Mouse (Mus musculus) MN1 (cell line): ENCODE data around the gene Cblc.

ENCODE experiments used
- DNase-seq: peaks from one replicate; pipeline ENCODE4 v3.0.0-alpha.2; 2016; ENCODE audit warnings: low spot score

Cblc gene

DNA sequence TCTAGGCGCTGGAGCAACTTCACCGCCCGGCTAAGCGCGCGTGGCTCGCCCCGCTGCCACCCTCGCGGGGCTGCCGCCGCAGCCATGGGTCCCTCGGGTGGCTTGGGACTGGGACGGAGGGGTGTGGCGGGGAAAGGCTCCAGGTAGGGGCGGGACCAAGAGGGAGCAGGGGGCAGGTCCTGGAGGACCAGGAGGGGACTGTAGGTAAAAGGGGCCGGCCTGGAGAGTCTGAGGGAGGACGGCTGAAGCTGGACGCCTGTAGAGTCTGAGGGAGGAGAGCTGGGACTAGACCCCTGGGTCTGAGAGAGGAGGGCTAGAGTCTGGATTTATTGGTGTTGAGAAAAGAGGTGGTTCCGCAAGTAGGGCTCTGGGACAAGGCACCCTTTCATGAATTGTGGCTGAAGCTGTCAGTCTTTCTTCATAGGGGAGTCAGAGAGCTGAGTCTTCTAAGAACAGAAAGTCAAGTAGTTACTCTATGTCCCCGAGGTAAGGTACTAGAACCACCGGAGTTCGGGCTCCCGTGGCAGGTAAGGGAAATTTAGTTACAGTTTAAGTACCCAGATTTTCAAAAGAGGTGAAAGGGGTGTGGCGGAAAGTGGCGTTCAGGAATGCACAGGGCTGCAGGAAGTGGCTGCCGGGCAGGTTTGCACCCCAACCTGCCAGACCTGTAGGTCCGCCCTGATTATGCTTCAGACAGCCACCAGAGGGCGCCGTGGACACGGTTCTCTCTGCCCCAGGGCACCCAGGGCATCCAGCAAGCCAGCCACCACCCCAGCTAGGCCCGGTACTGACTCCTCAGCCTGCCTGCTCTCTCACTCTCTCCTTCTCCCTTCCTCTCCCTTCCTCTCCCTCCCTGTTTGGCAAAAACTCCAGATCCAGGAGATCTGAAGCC, at the start of gene Cblc:
TSS of gene Cblc (minus strand) at position 113 of the 892 bp plus-strand sequence.
- DNase-seq: peak; percentile 51

DNA sequence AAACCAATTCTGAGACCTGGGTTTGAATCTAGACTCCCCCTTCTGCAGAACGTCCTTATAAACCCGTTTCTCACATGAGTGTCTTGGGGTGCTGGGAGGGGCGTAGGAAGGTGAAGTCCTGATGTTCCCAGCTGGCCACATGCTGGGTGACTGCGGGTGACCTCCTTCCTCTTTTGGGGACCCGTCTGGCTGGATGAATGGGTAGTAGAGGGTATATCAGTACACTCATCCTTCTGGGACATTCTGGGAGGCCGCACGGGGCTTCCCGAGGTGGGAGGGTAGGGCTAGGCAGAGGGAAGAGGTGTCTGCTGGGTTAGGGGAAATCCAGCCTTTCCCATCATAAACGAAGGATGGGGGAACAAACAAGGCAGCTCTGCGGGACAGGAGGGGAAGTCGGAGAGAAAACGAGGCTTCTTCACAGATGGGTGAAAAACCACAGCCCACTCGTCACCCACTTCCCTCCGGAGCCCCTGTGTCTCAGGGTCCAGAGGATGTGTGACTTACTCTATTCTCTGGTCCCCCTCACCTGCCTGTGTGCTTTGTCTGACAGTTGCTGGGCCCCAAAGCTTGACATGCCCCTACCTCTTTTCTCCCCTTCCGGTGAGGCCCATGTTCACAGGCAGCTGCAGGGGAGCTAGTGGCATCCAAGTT, 48.0 kb upstream of the Cblc start:
- no peak for DNase-seq

GRCm38 (mm10) chr7:19843561-19843960, 47.0 kb upstream of the Cblc start:
- DNase-seq: no peak

DNA sequence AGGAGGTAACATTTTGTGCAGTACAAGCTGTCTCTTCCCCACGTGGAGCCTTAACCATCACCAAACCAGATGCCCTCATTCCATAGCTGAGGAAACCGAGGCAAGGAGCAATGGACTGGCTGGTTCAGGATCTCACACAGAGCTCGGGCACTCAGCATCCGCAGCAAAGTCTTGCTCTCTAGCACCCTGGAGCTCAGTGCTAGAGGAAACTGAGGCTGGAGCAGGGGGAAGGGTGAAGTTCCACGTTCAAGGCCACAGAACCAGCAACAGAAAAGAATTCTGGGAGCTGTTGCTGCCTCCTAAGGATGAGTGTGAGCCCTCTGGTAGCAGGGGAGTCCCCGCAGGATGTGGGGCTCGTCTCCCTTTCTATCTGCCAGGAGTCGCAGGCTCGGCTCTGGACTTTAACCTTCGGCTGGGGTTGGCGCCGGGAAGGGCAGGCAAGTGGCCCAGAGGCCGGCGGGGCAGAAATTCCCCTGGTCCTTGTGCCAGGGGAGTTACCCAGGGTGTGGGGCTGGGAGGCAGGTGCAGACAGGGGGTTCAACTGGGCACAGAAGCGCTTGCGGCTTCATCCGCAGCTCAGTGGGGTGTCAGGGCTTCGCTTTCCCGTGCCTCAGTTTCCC, 46.4 kb upstream of the Cblc start:
- no peak for DNase-seq

DNA sequence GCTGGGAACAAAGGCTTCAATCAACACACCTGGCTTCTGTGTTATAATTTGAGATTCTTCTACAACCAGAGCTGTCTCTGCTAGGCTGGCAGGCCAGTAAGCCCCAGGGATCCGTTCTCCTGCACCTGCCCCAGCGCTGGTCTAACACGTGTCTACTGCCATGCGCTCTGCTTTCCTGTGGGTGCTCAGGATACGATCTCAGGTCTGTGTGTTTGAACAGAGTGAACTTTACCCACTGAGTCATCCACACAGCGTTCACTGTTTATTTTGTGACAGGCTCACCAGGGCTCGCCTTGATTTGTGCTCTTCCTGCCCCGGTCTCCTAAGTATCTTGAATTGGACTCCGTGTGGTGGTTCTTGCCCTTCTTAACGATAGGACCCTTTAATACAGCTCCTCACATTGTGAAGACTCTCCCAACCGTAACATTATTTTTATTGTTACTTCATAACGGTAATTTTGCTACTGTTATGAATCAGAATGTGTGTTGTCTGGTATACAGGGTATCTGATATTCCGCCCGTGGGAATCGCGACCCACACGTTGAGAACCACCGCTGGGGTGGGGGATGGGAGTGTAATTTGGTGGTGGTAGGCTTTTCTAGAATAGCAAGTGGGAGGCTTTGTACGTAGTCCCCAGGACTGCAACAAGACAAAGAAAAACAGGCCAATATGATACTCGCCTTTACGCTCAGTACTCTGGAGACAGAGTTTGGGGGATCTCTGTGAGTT, 45.2 kb upstream of the Cblc start:
- DNase-seq: no peak

DNA sequence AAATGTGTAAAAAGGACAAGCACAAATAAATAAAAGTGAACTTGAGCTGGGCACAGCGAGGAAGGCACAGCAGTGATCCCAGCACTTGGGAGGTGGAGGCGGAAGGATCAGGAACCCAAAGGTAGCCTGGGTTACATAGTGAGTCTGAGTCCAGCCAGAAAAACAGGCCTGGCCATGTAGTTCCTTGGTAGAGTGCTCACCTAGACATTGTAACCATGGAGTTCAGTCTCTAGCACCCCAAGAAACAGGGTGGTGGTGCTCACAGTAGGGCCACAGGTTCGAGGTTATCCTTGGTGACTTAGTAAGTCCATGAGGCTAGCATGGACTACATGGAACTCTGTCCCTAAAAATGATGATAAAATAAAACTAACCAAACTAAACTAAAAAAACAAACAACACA, 44.3 kb upstream of the Cblc start:
- DNase-seq: no peak

GRCm38 (mm10) chr7:19840371-19840770, 43.8 kb upstream of the Cblc start:
- no peak for DNase-seq

DNA sequence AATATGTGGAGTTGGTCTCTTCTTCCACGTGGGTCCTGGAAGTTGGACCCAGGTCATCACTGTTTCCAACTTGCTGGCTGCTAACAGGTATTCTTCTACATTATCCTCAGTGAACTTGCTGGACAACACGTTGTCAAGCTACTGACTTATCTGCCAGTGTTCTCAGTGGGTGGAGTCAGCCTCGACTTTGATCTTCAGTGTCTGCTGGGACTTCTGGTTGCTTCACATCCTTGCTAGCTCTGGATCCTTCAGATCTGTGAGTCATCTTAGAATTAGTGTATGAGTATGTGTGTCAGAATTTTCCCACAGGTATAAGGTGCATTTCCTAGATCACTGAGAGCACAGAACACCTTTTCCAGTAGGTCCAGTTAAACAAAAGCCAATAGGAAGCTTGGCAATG, 40.2 kb upstream of the Cblc start:
- DNase-seq: no peak

GRCm38 (mm10) chr7:19834055-19834454, 37.4 kb upstream of the Cblc start:
- DNase-seq: no peak

DNA sequence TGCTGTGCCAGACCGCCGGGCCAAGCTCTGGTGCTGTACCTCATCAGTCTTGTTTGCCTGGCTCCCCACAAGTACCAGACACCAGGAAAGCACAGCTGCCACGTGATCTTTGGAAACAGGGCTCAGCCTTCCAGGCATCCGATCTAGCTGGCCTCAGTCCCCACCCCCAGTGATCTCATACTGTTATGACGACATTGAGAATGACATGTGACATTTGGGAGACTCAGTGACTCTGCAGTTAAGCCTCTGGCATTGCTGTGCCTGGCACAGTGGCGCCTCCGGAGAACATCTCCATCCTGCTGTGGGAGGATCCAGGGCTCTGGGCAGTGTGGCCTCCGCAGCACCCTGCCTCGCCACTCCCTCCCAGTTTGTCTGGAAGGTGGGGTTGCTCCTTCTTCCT, 35.2 kb upstream of the Cblc start:
- peak; percentile 79 for DNase-seq

DNA sequence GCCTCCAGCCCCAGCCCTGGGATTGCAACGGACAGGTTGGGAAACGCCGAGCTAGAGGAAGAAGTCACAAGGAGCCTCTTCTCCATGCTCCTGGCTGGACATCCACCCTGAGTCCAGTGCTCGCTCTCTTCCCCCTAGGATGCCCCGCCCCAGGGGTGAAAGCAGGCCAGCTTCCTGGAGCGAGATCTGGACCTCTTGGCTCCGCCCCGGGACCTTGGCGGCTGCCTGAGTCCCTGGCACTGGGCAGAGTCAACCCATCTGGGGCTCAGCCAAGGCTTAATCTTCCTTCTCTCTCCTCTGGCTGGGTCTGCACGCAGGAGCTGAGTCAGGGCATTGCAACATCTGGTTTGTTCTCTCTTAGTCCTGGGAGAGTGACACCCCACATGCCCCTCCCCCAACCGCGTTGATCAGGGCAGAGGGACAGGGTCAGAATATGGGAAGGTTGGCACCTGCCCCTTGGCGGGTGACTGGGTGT, 34.1 kb upstream of the Cblc start:
- peak; percentile 82 for DNase-seq

DNA sequence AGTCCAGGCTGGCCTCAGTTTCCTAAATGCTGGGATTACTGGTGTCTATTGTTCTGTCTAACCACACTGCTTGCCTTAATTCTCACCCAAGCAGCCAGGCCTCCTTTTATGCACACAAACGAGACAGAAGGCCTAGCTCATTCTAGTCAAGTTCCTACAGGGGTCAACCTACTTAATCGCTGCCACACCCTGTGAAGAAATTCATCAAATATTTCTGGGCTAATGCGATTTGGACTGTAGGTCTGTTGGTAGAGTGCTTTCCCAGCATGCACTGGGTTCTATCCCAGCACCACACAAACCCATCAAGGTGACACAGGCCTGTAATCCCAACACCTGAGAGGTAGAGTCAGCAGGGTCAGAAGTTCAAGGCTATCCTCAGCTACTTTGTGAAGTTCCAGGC, 33.1 kb upstream of the Cblc start:
- no peak for DNase-seq

GRCm38 (mm10) chr7:19826756-19827155, 30.1 kb upstream of the Cblc start:
- no peak for DNase-seq

- DNase-seq: peak; percentile 74
Measured at GRCm38 (mm10) chr7:19824182-19824973, 27.8 kb upstream of the Cblc start.

GRCm38 (mm10) chr7:19823256-19824181, 26.9 kb upstream of the Cblc start:
- peak; percentile 30 for DNase-seq

GRCm38 (mm10) chr7:19822604-19823058, 26.0 kb upstream of the Cblc start, which contains the start of gene Bcl3:
Gene Bcl3 (minus strand): TSS chr7:19822770.
- no peak for DNase-seq

DNA sequence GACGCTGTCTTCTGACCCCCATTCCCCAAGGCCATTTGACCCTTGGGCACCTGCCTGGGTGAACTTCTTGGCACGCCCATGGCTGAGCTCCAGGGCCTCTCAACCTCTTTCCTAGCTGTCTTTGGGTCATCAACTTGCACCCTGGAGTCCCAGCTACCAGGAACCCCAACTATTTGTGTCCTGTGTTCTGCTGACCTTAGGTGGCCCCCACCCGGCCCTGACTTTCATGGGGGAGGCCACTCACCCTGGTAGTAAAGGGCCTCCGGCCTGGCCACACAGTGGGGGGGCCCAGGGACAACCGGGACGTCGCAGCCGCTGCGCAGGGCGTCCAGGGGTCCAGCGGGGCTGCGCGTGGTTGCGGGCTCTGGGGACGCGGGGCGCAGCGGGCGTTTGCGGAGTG, 25.6 kb upstream of the Cblc start:
- no peak for DNase-seq

DNA sequence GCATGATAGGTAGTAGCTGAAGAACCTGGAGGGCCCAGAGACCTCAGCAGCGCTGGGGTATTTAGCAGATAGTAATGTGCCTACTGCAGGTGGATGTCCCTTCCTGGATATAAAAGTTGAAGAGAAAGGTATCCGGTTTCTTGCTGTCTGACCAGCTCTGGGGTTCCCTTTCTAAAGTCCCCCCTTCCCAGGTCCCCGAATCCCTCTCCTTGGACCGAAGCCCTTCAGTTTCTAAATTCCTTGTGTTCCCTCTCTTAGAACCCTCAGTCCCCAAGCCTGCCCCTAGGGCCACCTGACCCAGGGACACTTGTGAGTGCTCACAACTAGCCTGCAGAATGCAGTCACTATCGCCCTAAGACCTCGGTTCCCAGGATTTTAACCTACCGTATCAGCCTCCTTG, 25.0 kb upstream of the Cblc start:
- no peak for DNase-seq

DNA sequence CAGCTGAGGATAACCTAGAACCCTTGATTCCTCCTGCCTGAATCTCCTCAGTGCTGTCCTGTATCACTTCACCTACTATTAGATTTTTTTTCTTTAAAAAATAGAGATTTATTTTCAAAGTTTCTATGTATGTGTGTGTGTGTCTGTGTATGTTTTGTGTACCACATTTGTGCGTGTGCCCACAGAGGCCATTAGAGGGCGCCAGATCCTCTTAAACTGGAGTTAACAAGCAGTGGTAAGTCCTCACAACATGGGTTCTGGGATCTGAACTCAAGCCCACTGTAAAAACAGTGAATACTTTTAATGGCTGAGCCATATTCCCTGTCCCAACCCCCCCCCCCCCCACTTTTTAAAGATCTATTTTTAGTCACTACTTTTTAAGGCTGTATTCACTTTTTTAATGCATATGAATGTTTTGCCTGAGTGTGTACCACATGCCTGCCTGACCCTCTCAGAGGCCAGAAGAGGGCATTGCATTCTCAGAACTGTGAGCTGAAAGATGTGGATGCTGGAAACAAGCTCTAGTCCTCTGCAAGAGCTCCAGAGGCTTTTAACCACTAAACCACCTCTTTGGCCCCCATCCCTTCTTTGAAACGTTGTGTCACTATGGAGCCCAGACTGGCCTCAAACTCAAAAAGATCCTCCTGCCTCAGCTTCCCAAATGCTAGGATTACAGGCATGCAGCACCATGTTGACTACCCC, 23.9 kb upstream of the Cblc start:
- DNase-seq: no peak
